Mouse (Mus musculus): Measurements from ENCODE around the gene Zfp943. TPM values are rescaled to one million over a fixed set of nuclear protein-coding genes. Genes with fewer than 3 reads are reported as not detected.
A peak's percentile ranks its signal among the peaks of the same experiment; 100 is the strongest.
"Not testable (repeated sequence)": the region's sequence is repeated elsewhere in the genome, so short reads cannot be mapped to it uniquely, and the experiment has no call there.

The Zfp943 gene
- polyA plus RNA-seq (2012; rRNA removed) = 16.8 and 17.1 TPM in 2 replicates

GRCm38 (mm10) chr17:21962107-21962907, at the start of gene Zfp943, which contains the start of gene Zfp942:
Gene Zfp943, plus strand, starts transcription at chr17:21962552.
Gene Zfp942, minus strand, starts transcription at chr17:21962464.
- H3K4me1 ChIP-seq (ENCODE audit: control insufficient read depth, insufficient read depth, low read length) = not testable (repeated sequence)
- Histone ChIP-seq H3K4me3 (ENCODE audit: insufficient read depth, low read length) (peak within 1 kb of the TSS; percentile 61), H3K27ac (ENCODE audit: insufficient read depth, low read length) (peak within 1 kb of the TSS; percentile 85; the same call in 1 of the 2 replicates)

DNA sequence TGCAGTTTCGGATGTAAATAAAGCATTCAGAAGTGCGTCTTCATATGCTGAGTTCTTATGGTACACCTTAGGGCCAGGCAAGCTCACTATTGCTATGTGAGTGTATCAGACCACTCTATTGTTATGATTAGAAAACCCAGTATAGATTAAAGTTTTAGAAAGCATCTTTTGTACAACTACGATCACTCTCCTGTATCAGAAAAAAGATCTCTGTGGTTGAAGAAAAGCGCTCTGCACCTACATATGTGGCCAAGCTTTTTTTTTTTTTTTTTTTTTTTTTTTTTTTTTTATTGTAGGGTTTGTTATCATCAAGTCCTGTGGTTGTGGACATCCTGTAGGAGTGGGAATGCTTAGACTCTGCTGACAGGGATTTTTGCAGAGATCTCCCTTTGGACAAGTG, 950 bp downstream of the Zfp943 start:
- TF ChIP-seq CTCF (IDR thresholded peaks at IDR 0.05; ENCODE audit: extremely low read depth, insufficient read depth, low read length) (no peak), POLR2A (IDR thresholded peaks at IDR 0.05; ENCODE audit: extremely low read depth, insufficient read depth, low read length) (no peak)
- Histone ChIP-seq H3K27ac (ENCODE audit: insufficient read depth, low read length) (no peak overlapping the region), H3K4me1 (ENCODE audit: control insufficient read depth, insufficient read depth, low read length) (no peaks in the 10 kb centered on the region; the same call in 1 of the 2 replicates), H3K4me3 (ENCODE audit: insufficient read depth, low read length) (peak overlapping the region; percentile 61; the same call in 1 of the 2 replicates)

DNA sequence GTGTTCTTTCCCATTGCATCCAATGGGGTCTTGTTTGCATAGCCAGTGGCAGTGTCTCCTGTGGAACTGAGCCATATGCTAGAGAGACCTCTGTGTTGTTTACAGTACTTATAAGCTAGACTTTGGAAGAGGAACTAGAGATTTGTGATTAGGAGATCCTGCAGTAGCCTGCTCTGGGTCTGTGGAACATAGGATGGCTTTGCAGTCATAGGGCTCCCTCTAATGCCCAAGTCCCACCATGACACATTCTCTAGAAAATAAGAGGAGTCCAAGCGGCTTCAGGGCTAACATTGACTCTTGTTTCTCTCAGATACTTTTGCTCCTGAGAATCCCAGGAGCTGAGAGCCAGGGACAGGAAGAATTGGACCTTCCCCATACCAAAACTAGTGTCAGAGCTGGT, 73.2 kb downstream of the Zfp943 start:
- not testable (repeated sequence) for H3K27ac ChIP-seq (ENCODE audit: insufficient read depth, low read length); H3K4me1 ChIP-seq (ENCODE audit: control insufficient read depth, insufficient read depth, low read length); H3K4me3 ChIP-seq (ENCODE audit: insufficient read depth, low read length)
- 0 out of 2 replicates have a peak, but pooled peaks have one; percentile 10 for TF ChIP-seq CTCF (IDR thresholded peaks at IDR 0.05; ENCODE audit: extremely low read depth, insufficient read depth, low read length)

- no peaks in the 10 kb centered on the region for H3K4me1 ChIP-seq (ENCODE audit: control insufficient read depth, insufficient read depth, low read length)
- no peak overlapping the region for H3K27ac ChIP-seq (ENCODE audit: insufficient read depth, low read length)
- no peak for TF ChIP-seq CTCF (IDR thresholded peaks at IDR 0.05; ENCODE audit: extremely low read depth, insufficient read depth, low read length)
- no peak for TF ChIP-seq POLR2A (IDR thresholded peaks at IDR 0.05; ENCODE audit: extremely low read depth, insufficient read depth, low read length)
- no peak overlapping the region for H3K4me3 ChIP-seq (ENCODE audit: insufficient read depth, low read length)
These were observed 87.1 kb downstream of the Zfp943 start for GRCm38 (mm10) chr17:22049403-22049802.

DNA sequence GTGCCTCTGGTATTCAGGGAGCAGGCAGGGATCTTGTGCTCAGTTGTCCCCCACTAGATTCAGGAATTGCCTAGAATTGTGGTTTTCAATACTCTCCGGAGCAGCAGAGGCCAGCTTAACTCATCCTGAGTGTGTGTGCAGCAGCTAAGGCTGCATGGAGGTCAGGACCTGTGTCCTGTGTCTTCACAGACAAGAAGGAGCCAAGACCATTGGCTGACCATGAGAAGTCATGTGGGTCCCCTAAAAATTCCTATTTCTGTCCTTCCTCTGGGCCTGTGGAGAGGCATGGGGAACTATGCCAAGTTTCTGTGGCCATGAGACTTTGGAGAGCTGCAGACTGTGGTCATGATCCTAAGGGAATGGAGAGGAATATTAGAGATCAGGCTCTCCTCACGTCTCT, 90.9 kb downstream of the Zfp943 start:
- Histone ChIP-seq H3K4me3 (ENCODE audit: insufficient read depth, low read length) (no peak overlapping the region), H3K27ac (ENCODE audit: insufficient read depth, low read length) (no peak overlapping the region), H3K4me1 (ENCODE audit: control insufficient read depth, insufficient read depth, low read length) (no peaks in the 10 kb centered on the region)
- TF ChIP-seq CTCF (IDR thresholded peaks at IDR 0.05; ENCODE audit: extremely low read depth, insufficient read depth, low read length) (no peak), POLR2A (IDR thresholded peaks at IDR 0.05; ENCODE audit: extremely low read depth, insufficient read depth, low read length) (no peak)

- Histone ChIP-seq H3K4me1 (ENCODE audit: control insufficient read depth, insufficient read depth, low read length) (no peaks in the 10 kb centered on the region), H3K4me3 (ENCODE audit: insufficient read depth, low read length) (peak overlapping the region; percentile 39), H3K27ac (ENCODE audit: insufficient read depth, low read length) (peak overlapping the region; percentile 54)
- TF ChIP-seq POLR2A (IDR thresholded peaks at IDR 0.05; ENCODE audit: extremely low read depth, insufficient read depth, low read length) (no peak), CTCF (IDR thresholded peaks at IDR 0.05; ENCODE audit: extremely low read depth, insufficient read depth, low read length) (no peak)
These were observed 118.8 kb downstream of the Zfp943 start for GRCm38 (mm10) chr17:22081031-22081631.

DNA sequence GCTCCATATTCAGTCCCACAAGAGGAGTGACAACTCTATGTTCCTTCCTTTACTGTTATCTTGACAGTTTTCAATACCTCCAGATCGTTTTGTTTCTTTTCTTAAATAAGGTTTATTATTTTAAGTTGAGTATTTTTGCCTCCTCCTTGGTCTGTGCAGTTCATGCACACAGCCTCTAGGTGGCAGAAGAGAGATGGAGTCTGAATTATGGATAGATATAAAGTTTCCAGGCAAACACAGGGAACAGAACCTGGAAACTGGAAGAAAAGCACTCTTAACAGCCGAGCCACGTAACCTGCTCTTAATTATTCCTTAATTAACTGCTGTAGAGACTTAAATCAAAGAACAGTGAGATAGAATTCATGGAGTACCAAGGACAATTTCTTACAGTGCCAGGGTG, 120.9 kb downstream of the Zfp943 start:
- peak; percentile 28; the same call in 1 of the 2 replicates for TF ChIP-seq CTCF (IDR thresholded peaks at IDR 0.05; ENCODE audit: extremely low read depth, insufficient read depth, low read length)
- H3K4me3 ChIP-seq (ENCODE audit: insufficient read depth, low read length); H3K4me1 ChIP-seq (ENCODE audit: control insufficient read depth, insufficient read depth, low read length); H3K27ac ChIP-seq (ENCODE audit: insufficient read depth, low read length): not testable (repeated sequence)

DNA sequence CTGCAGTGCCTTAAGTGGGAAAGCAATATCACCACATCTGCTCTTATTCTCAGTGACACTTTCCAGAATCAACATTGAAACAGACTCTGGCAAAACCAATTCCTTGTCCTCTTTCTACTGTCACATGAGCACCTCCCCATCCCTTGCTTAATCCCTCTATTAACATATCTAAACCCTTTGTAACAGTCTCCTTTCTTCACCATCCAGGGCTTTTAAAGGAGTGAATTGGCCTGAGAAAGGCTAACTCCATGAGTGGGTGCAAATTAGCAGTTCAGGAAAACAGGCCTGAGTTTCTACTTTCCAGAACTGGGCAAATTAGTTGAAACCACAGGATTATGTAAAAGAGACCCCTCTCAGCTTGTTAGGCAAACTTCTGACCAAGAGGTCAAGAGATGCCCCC, 156.4 kb downstream of the Zfp943 start:
- H3K4me1 ChIP-seq (ENCODE audit: control insufficient read depth, insufficient read depth, low read length) = no peaks in the 10 kb centered on the region
- H3K4me3 ChIP-seq (ENCODE audit: insufficient read depth, low read length) = no peak overlapping the region
- TF ChIP-seq POLR2A (IDR thresholded peaks at IDR 0.05; ENCODE audit: extremely low read depth, insufficient read depth, low read length) (no peak), CTCF (IDR thresholded peaks at IDR 0.05; ENCODE audit: extremely low read depth, insufficient read depth, low read length) (no peak)
- no peak overlapping the region for H3K27ac ChIP-seq (ENCODE audit: insufficient read depth, low read length)

Other genes starting within 250 kb of the Zfp943 start
- gene Zfp229, start 231.8 kb upstream of the Zfp943 start, polyA plus RNA-seq (2012; rRNA removed) = 1.1 and 1.5 TPM in 2 replicates
- gene Zfp820, start 116.8 kb upstream of the Zfp943 start, polyA plus RNA-seq (2012; rRNA removed) = 0.40 and 0.48 TPM in 2 replicates
- gene Zfp995, start 52.6 kb upstream of the Zfp943 start, polyA plus RNA-seq (2012; rRNA removed) = 3.5 and 5.1 TPM in 2 replicates
- gene Zfp942, start 88 bp upstream of the Zfp943 start, polyA plus RNA-seq (2012; rRNA removed) = 9.0 and 9.3 TPM in 2 replicates
- gene Zfp947, start 203.6 kb downstream of the Zfp943 start, polyA plus RNA-seq (2012; rRNA removed) = 0.19 and 0.23 TPM in 2 replicates